Mouse (Mus musculus) midbrain, embryonic 13.5 days (tissue): ENCODE data around the gene Hvcn1. TPM values are rescaled to one million over a fixed set of nuclear protein-coding genes. Genes with fewer than 3 reads are reported as not detected.
"Not testable (repeated sequence)": the region's sequence is repeated elsewhere in the genome, so short reads cannot be mapped to it uniquely, and the experiment has no call there.

Experiments used
- ATAC-seq: fragments of 200-750 bp; cut with Nextera tagmentation; 2 replicates; pipeline ENCODE4 v1.8.0; 2017; ENCODE audit warnings: mild to moderate bottlenecking, moderate TSS enrichment, moderate library complexity
- H3K27ac ChIP-seq: fragments of 300-500 bp; sonication (generic); 2 replicates; pipeline ENCODE4 v1.5.1; 2015; ENCODE audit warnings: inconsistent platforms, mild to moderate bottlenecking, moderate library complexity
- H3K27me3 ChIP-seq: fragments of 300-500 bp; sonication (generic); 2 replicates; pipeline ENCODE4 v1.6.1; 2015; ENCODE audit warnings: mild to moderate bottlenecking, inconsistent platforms
- H3K36me3 ChIP-seq: fragments of 300-500 bp; sonication (generic); 2 replicates; pipeline ENCODE4 v1.6.1; 2015; ENCODE audit warnings: mild to moderate bottlenecking, inconsistent platforms
- H3K4me1 ChIP-seq: fragments of 300-500 bp; sonication (generic); replicated peaks from 2 replicates; pipeline ENCODE4 v1.6.1; 2015; ENCODE audit warnings: inconsistent platforms
- H3K4me2 ChIP-seq: fragments of 300-500 bp; sonication (generic); replicated peaks from 2 replicates; pipeline ENCODE4 v1.6.1; 2015; ENCODE audit warnings: moderate library complexity, mild to moderate bottlenecking, inconsistent platforms
- H3K4me3 ChIP-seq: fragments of 300-500 bp; sonication (generic); replicated peaks from 2 replicates; pipeline ENCODE4 v1.5.1; 2015; ENCODE audit warnings: mild to moderate bottlenecking, inconsistent platforms
- H3K9ac ChIP-seq: fragments of 300-500 bp; sonication (generic); replicated peaks from 2 replicates; pipeline ENCODE4 v1.6.1; 2015; ENCODE audit warnings: mild to moderate bottlenecking, inconsistent platforms
- H3K9me3 ChIP-seq: fragments of 300-500 bp; sonication (generic); 2 replicates; pipeline ENCODE4 v1.6.1; 2016; ENCODE audit warnings: mild to moderate bottlenecking, inconsistent platforms
- WGBS: fragments of 180-500 bp; shearing (Covaris S2); methylation state at CpG from one replicate; pipeline ENCODE4 v1.1.7; 2015; 5-methylcytosine and 5-hydroxymethylcytosine counted together
- polyA plus RNA-seq: library from polyadenylated mRNA; unstranded; fragments of >200 nt; fragmentation: Nextera tagmentation; extraction: Ambion mirVana; gene quantifications from 2 replicates; pipeline ENCODE4 v1.2.1, GENCODE M21; 2015

Hvcn1 gene
- polyA plus RNA-seq, 1 experiment from 2014 or later = 4.1 TPM

- Histone ChIP-seq H3K9ac (peak overlapping the region; percentile 60), H3K9me3 (no peaks in the 10 kb centered on the region), H3K27me3 (no peaks in the 10 kb centered on the region), H3K27ac (no peak overlapping the region), H3K4me3 (peak overlapping the region; percentile 30), H3K36me3 (no peaks in the 10 kb centered on the region), H3K4me2 (peak overlapping the region; percentile 55), H3K4me1 (peaks cover 15% of the 10 kb centered on the region)
- ATAC-seq = peak; percentile 71; the same call in 1 of the 2 replicates
- WGBS = 2% methylated on average over 19 of the region's 21 CpGs
Measured at GRCm38 (mm10) chr5:122209591-122210368, 3.2 kb downstream of the Hvcn1 start.

DNA sequence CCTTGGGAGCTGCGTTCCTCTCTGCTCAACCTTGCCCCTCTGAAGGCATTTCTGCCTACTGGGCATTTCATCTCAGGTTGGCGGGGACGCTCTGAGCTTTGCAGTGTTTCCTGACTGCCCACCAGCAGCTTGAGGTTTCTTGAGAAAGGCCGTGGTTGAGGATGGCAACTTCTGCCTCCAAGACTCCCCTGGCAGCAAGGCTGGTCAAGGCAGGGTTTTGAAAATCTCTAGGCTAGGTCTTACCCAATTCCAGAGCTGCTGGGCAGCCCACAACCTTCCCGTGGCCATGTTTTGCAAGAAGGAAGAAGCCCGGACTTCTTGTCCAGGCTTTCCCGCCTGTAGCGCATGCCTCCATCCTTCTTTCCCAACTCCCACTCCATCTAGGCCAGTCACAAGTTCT is 4.3 kb downstream of the Hvcn1 start:
- no peak for ATAC-seq
- no peak overlapping the region for H3K4me3 ChIP-seq
- H3K4me1 ChIP-seq = peaks cover 15% of the 10 kb centered on the region
- WGBS = 89% methylated on average over 8 of the region's 8 CpGs
- no peaks in the 10 kb centered on the region for H3K27me3 ChIP-seq
- H3K4me2 ChIP-seq = no peak overlapping the region
- H3K9ac ChIP-seq = no peak overlapping the region
- H3K36me3 ChIP-seq = no peaks in the 10 kb centered on the region
- no peaks in the 10 kb centered on the region for H3K9me3 ChIP-seq
- H3K27ac ChIP-seq = no peak overlapping the region

- H3K4me1 ChIP-seq = peaks cover 15% of the 10 kb centered on the region
- ATAC-seq = no peak
- H3K9ac ChIP-seq = no peak overlapping the region
- no peak overlapping the region for H3K4me3 ChIP-seq
- H3K27me3 ChIP-seq = no peaks in the 10 kb centered on the region
- H3K4me2 ChIP-seq = no peak overlapping the region
- 88% methylated on average over 8 of the region's 8 CpGs for WGBS
- no peaks in the 10 kb centered on the region for H3K9me3 ChIP-seq
- no peak overlapping the region for H3K27ac ChIP-seq
- H3K36me3 ChIP-seq = no peaks in the 10 kb centered on the region
Measured at GRCm38 (mm10) chr5:122212125-122212524, 5.5 kb downstream of the Hvcn1 start.

- not testable (repeated sequence) for H3K9ac ChIP-seq, H3K36me3 ChIP-seq, H3K27me3 ChIP-seq, H3K9me3 ChIP-seq, H3K4me2 ChIP-seq, ATAC-seq, H3K4me3 ChIP-seq, H3K27ac ChIP-seq
- 96% methylated on average over 1 of the region's 1 CpGs for WGBS
- H3K4me1 ChIP-seq = peaks cover 15% of the 10 kb centered on the region
Measured at GRCm38 (mm10) chr5:122212820-122213219, 6.2 kb downstream of the Hvcn1 start.

- H3K9me3 ChIP-seq = no peaks in the 10 kb centered on the region
- no peak overlapping the region for H3K4me2 ChIP-seq
- no peaks in the 10 kb centered on the region for H3K36me3 ChIP-seq
- no peak overlapping the region for H3K4me3 ChIP-seq
- 92% methylated on average over 6 of the region's 6 CpGs for WGBS
- no peak for ATAC-seq
- no peak overlapping the region for H3K27ac ChIP-seq
- H3K9ac ChIP-seq = no peak overlapping the region
- H3K27me3 ChIP-seq = no peaks in the 10 kb centered on the region
- peaks cover 14% of the 10 kb centered on the region for H3K4me1 ChIP-seq
Measured at GRCm38 (mm10) chr5:122213861-122214260, 7.3 kb downstream of the Hvcn1 start.

GRCm38 (mm10) chr5:122217636-122218035 is 11.0 kb downstream of the Hvcn1 start:
- no peak for ATAC-seq
- Histone ChIP-seq H3K9ac (no peak overlapping the region), H3K36me3 (no peaks in the 10 kb centered on the region), H3K4me1 (no peaks in the 10 kb centered on the region), H3K9me3 (no peaks in the 10 kb centered on the region), H3K27me3 (no peaks in the 10 kb centered on the region), H3K27ac (no peak overlapping the region), H3K4me2 (no peak overlapping the region), H3K4me3 (no peak overlapping the region)
- WGBS = 87% methylated on average over 6 of the region's 6 CpGs

DNA sequence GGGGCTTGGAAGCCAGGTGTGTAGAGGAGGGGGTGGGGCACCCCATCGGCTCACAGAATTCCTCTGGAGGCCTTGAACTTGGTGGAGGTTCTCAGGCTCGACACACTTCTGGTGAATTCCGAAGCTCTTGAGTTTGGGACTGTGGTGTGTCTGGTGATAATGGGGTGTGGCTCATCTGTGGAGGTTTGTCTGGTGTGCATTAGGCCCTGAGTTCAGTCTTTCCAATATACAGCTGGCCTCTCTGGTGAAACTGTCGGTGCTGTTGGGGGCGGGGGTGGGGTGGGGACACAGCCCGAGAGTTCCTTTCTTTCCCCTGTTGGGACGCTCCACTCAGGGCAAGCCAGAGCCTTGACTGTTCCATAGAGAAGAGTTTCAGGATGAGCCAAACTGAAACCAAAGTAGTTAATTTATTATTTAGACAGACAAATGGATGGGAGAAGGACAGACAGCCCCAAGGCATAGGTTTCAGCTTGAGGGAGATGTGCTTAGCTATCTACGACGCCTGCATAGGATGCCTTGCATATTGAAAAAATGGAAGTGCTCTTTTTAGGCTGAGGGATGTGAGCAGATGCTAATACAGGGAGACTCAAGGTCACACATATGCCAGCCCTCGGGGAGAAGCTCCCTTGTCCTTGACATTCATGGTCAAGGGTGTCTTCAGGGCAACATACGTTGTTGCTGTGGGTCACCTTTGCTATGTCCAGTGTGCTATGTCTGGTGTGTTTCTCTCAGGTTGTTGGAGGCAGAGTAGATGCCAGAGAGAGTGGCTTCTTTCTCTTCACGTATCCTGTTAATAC is 11.7 kb downstream of the Hvcn1 start:
- Histone ChIP-seq H3K4me2 (no peak overlapping the region), H3K36me3 (no peaks in the 10 kb centered on the region), H3K9ac (no peak overlapping the region), H3K4me1 (no peaks in the 10 kb centered on the region), H3K27me3 (no peaks in the 10 kb centered on the region), H3K9me3 (no peaks in the 10 kb centered on the region), H3K27ac (no peak overlapping the region), H3K4me3 (no peak overlapping the region)
- no peak for ATAC-seq
- WGBS = 92% methylated on average over 12 of the region's 12 CpGs

- no peaks in the 10 kb centered on the region for H3K36me3 ChIP-seq
- no peak overlapping the region for H3K27ac ChIP-seq
- no peaks in the 10 kb centered on the region for H3K4me1 ChIP-seq
- H3K27me3 ChIP-seq = no peaks in the 10 kb centered on the region
- ATAC-seq = no peak
- H3K4me2 ChIP-seq = no peak overlapping the region
- no peak overlapping the region for H3K9ac ChIP-seq
- H3K9me3 ChIP-seq = no peaks in the 10 kb centered on the region
- no peak overlapping the region for H3K4me3 ChIP-seq
- 87% methylated on average over 7 of the region's 7 CpGs for WGBS
Measured at GRCm38 (mm10) chr5:122218928-122219327, 12.3 kb downstream of the Hvcn1 start.

DNA sequence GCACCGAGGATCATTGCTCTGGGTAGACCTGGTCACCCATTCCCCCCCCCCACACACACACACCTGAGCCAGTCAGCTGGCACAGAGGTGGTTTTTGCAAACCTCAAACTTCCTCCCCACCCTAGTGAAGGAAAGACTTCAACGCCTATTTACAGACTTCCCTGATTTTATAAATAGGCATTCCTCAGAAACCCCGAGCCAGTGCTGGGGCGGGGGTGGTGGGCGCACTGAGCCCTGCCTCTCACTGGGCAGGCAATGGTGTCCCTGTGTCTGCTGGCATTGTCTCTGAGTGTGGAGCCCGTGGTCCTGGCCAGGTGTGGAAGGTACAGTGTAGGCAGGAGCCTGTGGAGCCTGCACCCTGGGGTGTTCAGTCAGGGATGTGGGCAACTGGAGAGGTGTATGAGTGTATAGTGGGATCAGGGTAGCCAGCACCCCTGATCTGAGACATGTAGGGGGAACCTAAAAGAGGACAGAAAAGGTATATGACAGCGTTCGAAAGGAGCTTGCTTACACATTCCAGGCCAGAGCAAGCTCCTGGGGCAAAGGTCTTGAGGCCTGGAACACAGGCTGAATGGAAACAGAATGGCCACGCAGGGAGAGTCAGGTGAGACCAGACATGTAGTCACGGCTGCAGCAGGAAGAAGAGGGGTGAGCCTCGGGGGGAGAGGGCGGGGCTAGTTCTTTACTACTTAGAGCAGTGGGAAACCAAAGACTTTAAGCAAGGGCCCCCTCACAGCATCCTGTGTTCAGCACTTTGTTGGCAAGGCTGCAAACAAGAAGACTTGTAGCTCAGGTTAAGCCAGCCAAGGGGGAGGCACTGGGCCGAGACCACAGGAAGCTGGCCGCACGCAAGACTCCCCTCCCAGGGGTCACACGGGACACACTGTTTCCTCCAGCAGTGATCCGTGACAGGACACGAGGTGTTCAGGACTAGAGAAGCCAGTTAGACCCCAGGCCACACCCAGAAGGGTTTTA is 13.3 kb downstream of the Hvcn1 start:
- Histone ChIP-seq H3K4me2 (no peak overlapping the region), H3K27me3 (no peaks in the 10 kb centered on the region), H3K4me3 (no peak overlapping the region), H3K27ac (no peak overlapping the region), H3K36me3 (no peaks in the 10 kb centered on the region), H3K9ac (no peak overlapping the region), H3K9me3 (no peaks in the 10 kb centered on the region), H3K4me1 (no peaks in the 10 kb centered on the region)
- ATAC-seq = no peak
- 75% methylated on average over 18 of the region's 18 CpGs for WGBS

DNA sequence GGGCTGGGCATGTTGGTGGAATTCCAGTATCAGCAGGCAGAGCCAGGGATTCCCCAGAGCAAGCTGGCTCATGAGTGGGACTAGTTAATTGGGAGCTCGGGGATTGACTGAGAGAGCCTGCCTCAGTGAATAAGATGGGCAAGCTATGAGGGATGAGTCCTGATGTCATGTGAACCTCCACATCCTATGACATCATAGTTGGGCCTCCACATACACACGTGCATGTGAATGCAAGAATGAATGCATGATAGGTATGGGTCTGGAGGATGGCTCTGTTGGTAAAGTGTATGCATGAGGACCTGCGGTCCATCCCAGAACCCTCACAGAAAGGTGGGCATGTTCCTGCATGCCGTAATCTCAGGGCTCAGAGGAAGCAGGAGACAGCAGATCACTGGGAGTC is 14.5 kb downstream of the Hvcn1 start:
- no peak overlapping the region for H3K4me2 ChIP-seq
- no peak overlapping the region for H3K27ac ChIP-seq
- no peaks in the 10 kb centered on the region for H3K4me1 ChIP-seq
- no peak overlapping the region for H3K9ac ChIP-seq
- H3K4me3 ChIP-seq = no peak overlapping the region
- no peaks in the 10 kb centered on the region for H3K36me3 ChIP-seq
- H3K27me3 ChIP-seq = no peaks in the 10 kb centered on the region
- whole genome bisulfite sequencing = 96% methylated on average over 4 of the region's 4 CpGs
- no peaks in the 10 kb centered on the region for H3K9me3 ChIP-seq
- ATAC-seq = no peak

DNA sequence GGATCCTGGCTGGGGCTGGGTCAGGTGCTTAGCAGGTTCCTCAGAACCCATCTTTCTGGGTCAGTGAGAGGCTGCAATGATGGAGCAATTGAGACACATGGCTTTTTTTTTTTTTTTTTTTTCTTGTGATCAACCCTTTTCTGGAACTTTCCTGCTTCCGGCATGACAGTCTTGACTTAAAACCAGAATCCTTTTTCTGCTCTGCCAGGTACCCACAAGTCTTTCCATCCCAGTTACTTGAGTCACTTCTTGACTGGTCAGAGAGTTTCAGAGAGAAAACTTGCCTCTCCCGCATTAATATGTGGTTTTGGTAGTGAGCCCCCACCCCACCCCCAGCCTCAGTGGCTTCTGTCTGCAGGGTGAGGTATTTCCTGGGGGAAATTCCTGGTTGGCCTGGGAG is 17.7 kb downstream of the Hvcn1 start:
- H3K9ac ChIP-seq = no peak overlapping the region

More for the DNA sequence above, 17.7 kb downstream of the Hvcn1 start:
- Histone ChIP-seq H3K4me3 (no peak overlapping the region), H3K9me3 (peaks cover 7% of the 10 kb centered on the region), H3K27me3 (no peaks in the 10 kb centered on the region), H3K4me2 (no peak overlapping the region), H3K4me1 (no peaks in the 10 kb centered on the region), H3K27ac (no peak overlapping the region), H3K36me3 (0 out of 2 replicates have a peak, but pooled peaks cover 5% of the 10 kb centered on the region)
- ATAC-seq = no peak
- 98% methylated on average over 2 of the region's 2 CpGs for WGBS
